8 mouse cellular contexts compared by ENCODE assay signal in the genomic region with DNA sequence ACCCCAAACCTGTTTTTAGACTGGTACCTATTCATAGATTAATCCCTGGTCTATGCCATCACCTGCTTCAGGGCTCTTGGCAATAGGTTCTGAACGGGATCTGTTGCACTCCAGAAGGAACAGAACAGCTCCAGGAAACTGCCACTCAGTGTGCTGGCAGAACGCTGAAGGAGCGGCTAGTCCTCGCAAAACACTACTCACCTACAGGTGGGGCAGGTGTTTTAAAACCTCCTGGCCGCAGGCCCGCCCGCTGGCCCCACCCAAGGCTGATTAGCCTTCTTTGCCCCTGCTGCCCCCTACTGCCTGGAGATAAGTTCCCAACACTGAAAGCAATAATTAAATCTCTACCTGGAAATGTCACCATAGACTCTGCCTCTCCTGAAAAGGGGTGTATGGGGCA. TPM values are rescaled to one million over a fixed set of nuclear protein-coding genes. Genes with fewer than 3 reads are reported as not detected.
DNase-seq lines count a peak whose midpoint lies in the region; ATAC-seq and TF ChIP-seq lines count a peak whose summit lies in the region.
"Had no signal": no experiment of that assay in that cellular context is flagged by ENCODE, and none has a peak within 500 bp of the region (broad histone marks: within the 10 kb centered on the region; RNA-seq: fewer than 3 reads in every experiment).

Tspan1 (minus strand) TSS at position 198 of the 400 bp plus-strand sequence.

- peak; percentile 60 for TF ChIP-seq CTCF in kidney, postnatal 0 days (IDR thresholded peaks at IDR 0.05; ENCODE audit: low read depth)

- no peaks in the 10 kb centered on the region for H3K9me3 ChIP-seq in megakaryocyte, embryonic 14.5 days
- H3K9me3 ChIP-seq in kidney, postnatal 0 days (replicated peaks; ENCODE audit: low read length): no peaks in the 10 kb centered on the region

- WGBS in kidney, postnatal 0 days: 25% methylated on average over 7 of the region's 7 CpGs

- H3K36me3 ChIP-seq in megakaryocyte, embryonic 14.5 days (replicated peaks; ENCODE audit: low read length): no peaks in the 10 kb centered on the region
- H3K36me3 ChIP-seq in kidney, postnatal 0 days (ENCODE audit: insufficient read depth, low read length): no peaks in the 10 kb centered on the region

- H3K27me3 ChIP-seq in megakaryocyte, embryonic 14.5 days (replicated peaks): peaks cover 10% of the 10 kb centered on the region
- H3K27me3 ChIP-seq in kidney, postnatal 0 days (ENCODE audit: insufficient read depth, low read length): no peaks in the 10 kb centered on the region

- no peak within 1 kb of the TSS for H3K9ac ChIP-seq in kidney, postnatal 0 days (ENCODE audit: low read depth, low read length)

- peak; percentile 29 for DNase-seq in brain, adult 2 months (ENCODE audit: low read depth, low spot score)
- no peak for DNase-seq in kidney, postnatal 0 days (ENCODE audit: low spot score)
- DNase-seq in lung, postnatal 4 days: peak; percentile 77 to 85
- DNase-seq in spleen, postnatal 4 days (ENCODE audit: low spot score in 2 of 2): no peak
- DNase-seq: heart, adult 11 months had no signal

- H3K4me1 ChIP-seq in megakaryocyte, embryonic 14.5 days: peaks cover 48% of the 10 kb centered on the region
- H3K4me1 ChIP-seq in kidney, postnatal 0 days (replicated peaks; ENCODE audit: insufficient read depth, low read length): peaks cover 9% of the 10 kb centered on the region; the same call in 1 of the 2 replicates

- peak within 1 kb of the TSS; percentile 78 for H3K4me3 ChIP-seq in megakaryocyte, embryonic 14.5 days (replicated peaks)
- no peak within 1 kb of the TSS for H3K4me3 ChIP-seq in kidney, postnatal 0 days (replicated peaks; ENCODE audit: low read depth, low read length)

- no peak within 1 kb of the TSS for H3K4me2 ChIP-seq in kidney, postnatal 0 days (ENCODE audit: low read length)

- no peak within 1 kb of the TSS for H3K27ac ChIP-seq in kidney, postnatal 0 days

- ATAC-seq in megakaryocyte, adult 5-6 weeks (ENCODE audit: poor library complexity, severe bottlenecking): no peak
- ATAC-seq in kidney, postnatal 0 days (replicated peaks; ENCODE audit: low FRiP score, low read depth): no peak
- ATAC-seq in CD4-positive, CD25-positive, alpha-beta regulatory T cell, adult 4 months: no peak

RNA-seq across cellular contexts. Expression of gene Tspan1, which starts in this region (rescaled TPM):
- not detected in 2 replicates for polyA plus RNA-seq in megakaryocyte, embryonic 14.5 days (2012; ENCODE audit: insufficient read depth, low replicate concordance)
- total RNA-seq in megakaryocyte, adult 5-6 weeks (2015): not detected in 2 replicates
- not detected in 2 replicates for total RNA-seq in megakaryocyte, adult 5-6 weeks (2017)
- polyA plus RNA-seq in kidney, postnatal 0 days (2015; fragmentation: Nextera tagmentation; extraction: Ambion mirVana): 16.5 and 20.0 TPM in 2 replicates
- under 1 TPM in 1 of 2 experiments, not detected in 1; 0.27 TPM for polyA plus RNA-seq in CD4-positive, CD25-positive, alpha-beta regulatory T cell, adult 4 months (2017; shearing (Covaris generic))

Comparison
In these comparisons a context has a peak if more than half of its experiments do, and no peak if none do; other contexts are left out.
1. RNA of gene Tspan1 (polyA plus RNA-seq): 16.5 to 20.0 TPM in kidney, postnatal 0 days; 0.27 TPM in CD4-positive, CD25-positive, alpha-beta regulatory T cell, adult 4 months and not detected in megakaryocyte, embryonic 14.5 days; every median in the first group is over 10 times any median in the second.
2. DNase-seq: peak in brain, adult 2 months (single experiment) and lung, postnatal 4 days (2 of 2); none in kidney, postnatal 0 days (single experiment) and spleen, postnatal 4 days (0 of 2).